15 mouse cellular contexts compared by ENCODE assay signal in the genomic region with DNA sequence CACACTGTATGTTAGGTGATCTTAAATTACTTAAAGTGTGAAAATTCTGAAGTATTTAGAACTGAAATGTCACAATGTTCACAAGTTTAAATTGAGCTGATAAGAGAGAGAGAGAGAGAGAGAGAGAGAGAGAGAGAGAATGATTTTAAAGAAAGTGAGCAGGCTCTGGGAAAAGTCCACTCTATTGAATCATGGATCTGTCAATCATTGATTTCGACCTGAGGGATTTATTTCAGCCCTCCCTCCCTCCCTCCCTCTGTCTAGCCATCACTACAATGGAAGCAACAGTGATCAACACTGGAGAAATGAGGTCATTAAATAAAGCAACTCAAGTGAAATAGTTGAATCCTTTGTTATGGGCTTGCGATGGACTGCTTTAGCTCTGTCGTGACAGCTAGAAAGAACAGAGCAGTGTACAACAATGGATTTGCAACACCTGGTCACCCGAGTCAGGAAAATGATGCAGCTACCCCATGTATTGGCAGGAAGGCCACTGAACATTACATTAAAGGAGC.
"Had no signal": no experiment of that assay in that cellular context is flagged by ENCODE, and none has a peak within 500 bp of the region (broad histone marks: within the 10 kb centered on the region; RNA-seq: fewer than 3 reads in every experiment).

No protein-coding gene starts in this region.

- H3K4me1 ChIP-seq: liver, embryonic 13.5 days had no signal

- H3K4me3 ChIP-seq: intestine, embryonic 15.5 days; limb, embryonic 12.5 days; limb, embryonic 15.5 days; liver, embryonic 13.5 days; midbrain, embryonic 12.5 days; midbrain, embryonic 15.5 days; neural tube, embryonic 12.5 days; neural tube, embryonic 15.5 days had no signal

- H3K9ac ChIP-seq: intestine, embryonic 15.5 days; limb, embryonic 12.5 days; limb, embryonic 15.5 days; liver, embryonic 13.5 days; midbrain, embryonic 12.5 days; midbrain, embryonic 15.5 days; neural tube, embryonic 12.5 days; neural tube, embryonic 15.5 days had no signal

- H3K36me3 ChIP-seq: intestine, embryonic 15.5 days; limb, embryonic 12.5 days; limb, embryonic 15.5 days; liver, embryonic 13.5 days; midbrain, embryonic 12.5 days; midbrain, embryonic 15.5 days; neural tube, embryonic 12.5 days; neural tube, embryonic 15.5 days had no signal

- DNase-seq: left cerebral cortex, postnatal 4 days; liver, embryonic 13.5 days; lung, adult 2 months; lung, postnatal 14 days; thymus, adult 2 months; thymus, postnatal 14 days; thymus, postnatal 4 days had no signal

- H3K27me3 ChIP-seq: intestine, embryonic 15.5 days; limb, embryonic 12.5 days; limb, embryonic 15.5 days; liver, embryonic 13.5 days; midbrain, embryonic 15.5 days; neural tube, embryonic 12.5 days; neural tube, embryonic 15.5 days had no signal

- H3K27ac ChIP-seq: intestine, embryonic 15.5 days; limb, embryonic 12.5 days; limb, embryonic 15.5 days; liver, embryonic 13.5 days; macrophage; midbrain, embryonic 12.5 days; midbrain, embryonic 15.5 days; neural tube, embryonic 12.5 days; neural tube, embryonic 15.5 days had no signal
